Mouse (Mus musculus) heart, adult 9 months (tissue): ENCODE results near the gene Atp1a4.
"Not testable (repeated sequence)": the region's sequence is repeated elsewhere in the genome, so short reads cannot be mapped to it uniquely, and the experiment has no call there.

Source experiments
- DNase-seq, 2 experiments: peaks; one replicate each; pipeline ENCODE4 v3.0.0; 2022; ENCODE audit warnings: low spot score in 2 of 2

Gene Atp1a4

DNA sequence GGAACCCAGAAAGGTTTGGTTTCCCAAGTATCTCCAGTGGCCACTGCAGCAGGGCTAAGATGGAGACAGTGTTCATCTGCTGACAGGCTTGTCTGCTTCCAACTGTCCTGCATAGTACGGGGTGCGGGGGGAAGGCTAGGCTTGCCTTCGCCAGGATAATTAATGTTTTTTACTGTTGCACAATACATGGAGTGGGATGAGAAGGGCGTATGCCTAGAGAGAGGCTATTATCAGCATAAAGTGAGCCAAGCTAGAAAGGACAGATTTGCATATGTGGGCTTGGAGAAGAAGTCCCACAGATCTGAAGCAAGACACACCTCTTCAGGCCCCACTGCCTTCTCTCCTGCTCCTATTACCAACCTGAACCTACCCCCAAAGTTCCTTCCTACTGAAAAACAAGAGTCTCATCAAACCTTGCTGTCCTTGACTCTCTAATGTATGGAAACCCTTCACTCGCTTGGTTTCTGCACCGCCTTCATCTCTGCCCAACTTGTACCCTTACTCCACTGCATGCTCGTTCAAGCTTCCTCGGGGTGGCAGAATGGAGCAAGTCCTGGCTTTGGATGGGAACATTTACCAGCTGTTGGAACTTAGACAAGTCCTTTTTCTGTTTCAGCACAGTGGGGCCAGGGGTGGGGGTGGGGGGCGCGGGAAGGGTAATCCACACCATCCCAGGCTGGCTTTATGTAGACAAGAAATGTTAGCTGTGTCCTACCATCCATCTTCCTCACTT, 23.5 kb upstream of the Atp1a4 start:
- DNase-seq, result peak; percentile 58 to 59

DNA sequence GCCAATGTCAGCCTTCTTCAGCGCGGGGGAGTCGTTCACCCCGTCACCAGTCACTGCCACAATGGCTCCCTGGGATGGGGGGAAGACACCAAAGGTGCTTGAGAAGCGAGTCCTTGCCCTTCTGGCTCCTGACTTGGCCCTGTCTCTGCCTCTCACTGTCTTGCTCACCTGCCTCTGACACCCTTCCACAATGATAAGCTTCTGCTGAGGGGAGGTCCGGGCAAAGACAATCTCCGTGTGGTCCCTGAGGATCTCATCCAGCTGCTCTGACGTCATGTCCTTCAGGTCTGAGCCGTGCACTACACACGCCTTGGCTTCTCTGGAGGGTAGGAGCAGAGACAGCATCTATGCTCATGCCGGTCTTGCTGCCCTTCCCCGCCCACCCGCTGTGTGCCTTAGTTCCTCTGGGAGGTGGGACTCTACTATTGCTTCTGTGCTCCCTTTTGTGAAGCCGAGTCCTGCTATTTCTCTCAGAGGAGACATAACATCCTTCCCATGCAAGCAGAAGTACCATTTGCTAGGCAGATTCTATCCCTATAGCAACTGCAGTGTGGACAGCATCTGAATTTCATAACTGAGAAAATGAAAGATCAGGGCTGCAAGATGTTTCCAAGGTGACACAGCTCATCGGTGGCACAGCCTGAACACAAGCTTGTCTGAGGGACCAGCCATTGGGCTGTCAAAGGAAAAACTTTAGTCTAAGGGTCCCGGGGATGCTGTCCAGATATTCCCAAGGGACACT, 21.7 kb upstream of the Atp1a4 start:
- DNase-seq, result no peak

DNA sequence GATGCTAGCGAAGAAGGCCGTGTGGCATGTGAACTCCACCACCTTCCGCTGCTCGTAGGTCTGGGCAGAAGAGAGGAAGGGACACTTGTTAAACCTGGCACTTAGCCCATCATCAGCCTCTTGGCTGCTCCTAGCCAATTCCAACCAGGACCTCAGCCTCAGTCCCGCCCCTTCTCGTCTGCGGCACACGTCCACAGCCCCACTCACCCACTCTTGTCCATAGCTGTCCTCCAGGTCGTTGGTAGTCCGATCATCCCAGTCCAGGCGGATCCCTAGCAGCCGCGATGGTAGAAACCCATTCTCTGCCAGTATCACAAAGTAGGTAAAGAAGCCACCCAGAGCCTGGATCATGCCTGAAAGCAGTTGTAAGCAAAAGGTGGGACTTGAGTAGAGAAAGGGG, 20.1 kb upstream of the Atp1a4 start:
- DNase-seq, result no peak

DNA sequence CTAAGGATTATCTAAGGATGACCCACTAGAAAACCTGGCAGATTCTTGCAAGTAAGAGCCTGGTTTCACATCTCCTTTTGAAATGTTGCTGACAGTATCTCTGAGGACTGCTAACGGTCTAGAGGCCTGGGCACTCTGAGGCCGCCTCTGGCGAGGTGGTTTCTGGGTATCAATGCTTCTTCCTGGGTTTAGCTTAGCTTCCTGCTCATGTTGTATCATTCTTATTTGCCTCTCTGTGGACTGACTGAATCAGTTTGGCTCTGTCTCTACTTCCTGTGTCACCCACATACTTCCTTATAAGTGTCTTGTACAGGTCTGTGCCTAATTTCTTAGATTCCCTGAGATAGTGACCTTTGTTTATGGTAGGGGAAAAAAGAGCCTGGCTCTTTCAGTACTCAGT, 19.0 kb upstream of the Atp1a4 start:
- peak in 1 of 2 experiments; percentile 57 for DNase-seq

DNA sequence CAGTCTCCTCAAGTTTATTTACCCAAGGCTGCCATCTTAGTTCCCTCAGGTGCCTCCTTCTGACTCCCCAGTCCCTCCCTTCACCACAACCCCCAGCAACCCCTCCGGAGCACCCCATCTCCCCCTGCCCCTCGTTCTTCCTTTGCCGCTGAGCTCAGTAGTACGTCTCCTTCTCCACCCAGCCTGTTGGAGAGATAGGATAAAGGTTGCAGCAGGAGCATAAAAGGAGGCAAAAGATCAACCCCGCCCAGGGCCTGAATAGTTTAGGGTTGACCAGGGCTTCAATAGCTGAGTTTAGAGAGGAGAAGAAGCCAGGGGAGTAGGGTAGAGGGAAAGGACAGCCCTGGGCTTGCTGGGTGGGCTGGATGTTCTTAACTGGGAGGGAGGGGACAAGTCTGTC, 16.3 kb upstream of the Atp1a4 start:
- no peak for DNase-seq

- no peak for DNase-seq
Observed at GRCm38 (mm10) chr1:172274116-172274515, 15.9 kb upstream of the Atp1a4 start.

DNA sequence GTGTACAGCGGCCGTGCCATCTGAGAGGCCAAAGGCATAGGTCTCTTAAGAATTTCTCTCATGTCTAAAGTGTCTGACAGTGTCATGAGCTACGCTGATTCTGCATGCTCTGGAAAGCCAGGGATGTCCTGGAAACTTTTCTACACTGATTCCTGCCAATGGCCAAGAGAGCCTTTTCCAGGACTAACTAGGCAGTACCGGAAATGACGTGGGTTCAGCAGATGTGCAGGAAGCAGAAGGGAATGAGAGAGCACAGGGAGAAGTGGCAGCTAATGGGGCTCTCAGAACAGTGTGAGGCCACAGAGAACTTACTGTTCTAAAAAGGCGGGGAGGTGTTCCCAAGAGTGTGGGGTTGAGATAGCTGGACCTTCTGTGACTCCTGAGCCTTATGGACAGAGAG, 15.2 kb upstream of the Atp1a4 start:
- peak; percentile 71 for DNase-seq

DNA sequence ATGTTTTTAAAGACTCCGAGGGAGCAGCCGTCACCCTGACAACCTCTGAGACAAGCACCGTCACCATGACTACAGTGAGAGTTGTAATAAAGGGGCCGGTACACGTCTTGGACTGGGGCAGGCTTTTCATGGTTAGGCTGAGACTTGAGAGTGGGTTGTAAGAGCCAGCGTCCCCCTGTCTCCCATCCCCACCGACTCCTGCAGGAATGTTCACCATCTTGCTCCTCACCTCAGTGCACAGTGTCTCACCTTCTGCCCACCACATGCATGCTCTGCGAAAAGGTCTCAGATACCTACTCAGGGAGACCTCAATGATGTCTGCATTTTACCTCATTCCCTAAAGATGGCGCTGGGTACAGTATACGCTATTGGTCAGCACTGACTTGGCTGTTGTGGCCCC, 13.6 kb upstream of the Atp1a4 start:
- no peak for DNase-seq

GRCm38 (mm10) chr1:172271208-172271607, 13.0 kb upstream of the Atp1a4 start:
- DNase-seq, result no peak

GRCm38 (mm10) chr1:172261477-172262078, 3.4 kb upstream of the Atp1a4 start, which contains the start of gene Igsf8:
TSS of gene Igsf8 (plus strand) at chr1:172261641.
- no peak for DNase-seq

DNA sequence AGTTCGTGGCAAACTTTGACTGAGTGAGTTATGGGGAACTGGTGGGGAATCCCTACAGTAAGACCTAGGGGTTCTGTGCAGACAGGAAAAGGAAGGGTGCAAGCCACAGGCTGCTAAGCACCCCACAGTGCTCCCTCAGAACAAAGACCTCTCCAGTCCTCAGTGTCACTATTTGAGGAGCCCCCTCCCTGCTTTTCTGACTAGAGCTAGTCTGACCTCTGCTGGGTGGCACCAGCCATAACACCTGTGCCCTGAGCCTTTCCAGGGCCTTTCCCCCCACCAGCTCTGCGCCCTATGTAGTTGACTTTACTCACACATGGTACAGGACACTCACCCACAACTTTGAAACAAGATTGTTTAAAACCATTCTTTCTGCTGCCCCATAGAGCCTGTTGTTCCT, 10.5 kb downstream of the Atp1a4 start:
- no peak for DNase-seq

- no peak for DNase-seq
Observed at GRCm38 (mm10) chr1:172247216-172247615, 11.0 kb downstream of the Atp1a4 start.

DNA sequence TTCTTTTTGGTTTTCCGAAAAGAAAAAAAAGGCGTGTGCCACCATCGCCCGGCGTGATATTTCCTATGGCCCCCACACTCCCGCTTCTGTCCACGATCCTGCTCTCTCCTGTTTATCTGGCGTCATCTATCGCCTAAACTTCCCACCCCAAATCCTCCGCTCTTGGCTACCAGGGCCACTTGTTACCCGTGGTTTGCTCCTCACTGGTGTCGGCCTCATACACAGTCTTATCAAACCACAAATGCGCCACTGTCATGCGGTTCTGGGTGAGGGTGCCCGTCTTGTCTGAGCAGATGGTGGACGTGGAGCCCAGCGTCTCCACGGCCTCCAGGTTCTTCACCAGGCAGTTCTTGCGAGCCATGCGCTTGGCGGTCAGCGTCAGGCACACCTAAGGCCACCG, 13.6 kb downstream of the Atp1a4 start:
- not testable (repeated sequence) for DNase-seq

DNA sequence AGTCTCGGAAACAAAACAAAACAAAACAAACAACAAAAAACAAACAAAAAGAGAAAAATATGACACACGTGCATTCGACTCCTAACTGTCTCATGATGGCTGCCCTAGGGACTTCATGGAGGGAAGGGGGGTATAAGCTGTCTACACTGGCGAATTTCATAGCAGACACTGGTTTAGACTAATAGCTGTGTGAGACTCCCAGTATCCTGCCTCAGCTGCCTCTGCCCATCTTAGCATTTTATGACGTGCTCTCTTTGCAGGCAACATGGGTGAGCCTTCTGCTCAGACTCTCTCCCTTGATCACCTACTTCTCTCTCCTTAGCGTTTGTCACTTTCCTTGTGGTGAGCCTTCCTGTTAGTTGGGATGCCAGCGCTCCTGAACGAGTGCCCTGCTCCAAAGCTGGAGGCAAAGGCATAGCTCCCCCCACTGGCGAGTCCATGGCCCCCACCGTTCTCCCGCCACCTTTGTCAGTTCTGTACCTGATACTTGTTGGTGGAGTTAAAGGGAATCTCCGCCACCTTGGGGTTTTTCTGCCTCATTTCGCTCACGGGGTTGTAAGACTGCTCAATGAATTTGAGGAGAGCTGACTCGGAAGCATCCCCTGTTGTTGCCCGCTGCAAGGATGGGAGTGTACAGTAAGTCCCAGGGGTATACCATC, 14.5 kb downstream of the Atp1a4 start:
- DNase-seq, result no peak

GRCm38 (mm10) chr1:172242401-172242800, 15.8 kb downstream of the Atp1a4 start:
- DNase-seq, result peak; percentile 53 to 60

DNA sequence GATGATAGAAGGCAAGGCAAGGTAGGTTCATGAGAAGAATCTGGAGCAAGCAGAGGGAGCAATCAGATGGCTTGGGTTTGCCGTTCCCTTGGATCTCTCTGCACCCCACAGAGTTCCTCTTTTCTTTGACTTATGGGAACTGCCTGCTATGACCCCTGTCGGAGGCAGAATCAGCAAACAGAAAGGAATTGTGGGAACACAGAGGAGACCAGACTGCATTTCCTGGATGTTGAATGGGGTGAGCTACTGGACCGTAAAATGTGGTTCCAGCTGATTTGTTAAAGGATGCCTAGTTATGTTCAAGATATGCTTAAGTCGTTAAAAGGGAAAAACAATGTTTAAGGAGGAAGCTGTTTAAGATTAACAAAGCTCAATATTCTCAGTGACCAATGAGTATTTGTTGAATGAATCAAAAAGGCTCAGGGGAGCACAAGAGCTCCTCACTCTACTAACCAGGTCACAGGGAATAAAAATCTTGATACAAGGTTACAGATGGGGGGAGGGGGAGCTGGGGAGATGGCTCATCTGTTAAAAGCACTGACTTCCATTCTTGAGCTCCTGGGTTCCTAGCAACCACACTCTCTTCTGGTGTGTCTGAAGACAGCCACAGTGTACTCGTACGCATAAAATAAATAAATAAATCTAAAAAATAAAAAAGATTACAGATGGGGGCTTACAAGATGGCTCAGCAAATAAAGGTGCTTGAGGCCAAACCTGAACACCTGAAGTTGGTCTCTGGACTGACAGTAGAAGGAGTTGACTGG, 17.1 kb downstream of the Atp1a4 start:
- DNase-seq, result peak in 1 of 2 experiments; percentile 21

GRCm38 (mm10) chr1:172229215-172229614, 29.0 kb downstream of the Atp1a4 start:
- DNase-seq, result no peak

GRCm38 (mm10) chr1:172228209-172228608, 30.0 kb downstream of the Atp1a4 start:
- no peak for DNase-seq

DNA sequence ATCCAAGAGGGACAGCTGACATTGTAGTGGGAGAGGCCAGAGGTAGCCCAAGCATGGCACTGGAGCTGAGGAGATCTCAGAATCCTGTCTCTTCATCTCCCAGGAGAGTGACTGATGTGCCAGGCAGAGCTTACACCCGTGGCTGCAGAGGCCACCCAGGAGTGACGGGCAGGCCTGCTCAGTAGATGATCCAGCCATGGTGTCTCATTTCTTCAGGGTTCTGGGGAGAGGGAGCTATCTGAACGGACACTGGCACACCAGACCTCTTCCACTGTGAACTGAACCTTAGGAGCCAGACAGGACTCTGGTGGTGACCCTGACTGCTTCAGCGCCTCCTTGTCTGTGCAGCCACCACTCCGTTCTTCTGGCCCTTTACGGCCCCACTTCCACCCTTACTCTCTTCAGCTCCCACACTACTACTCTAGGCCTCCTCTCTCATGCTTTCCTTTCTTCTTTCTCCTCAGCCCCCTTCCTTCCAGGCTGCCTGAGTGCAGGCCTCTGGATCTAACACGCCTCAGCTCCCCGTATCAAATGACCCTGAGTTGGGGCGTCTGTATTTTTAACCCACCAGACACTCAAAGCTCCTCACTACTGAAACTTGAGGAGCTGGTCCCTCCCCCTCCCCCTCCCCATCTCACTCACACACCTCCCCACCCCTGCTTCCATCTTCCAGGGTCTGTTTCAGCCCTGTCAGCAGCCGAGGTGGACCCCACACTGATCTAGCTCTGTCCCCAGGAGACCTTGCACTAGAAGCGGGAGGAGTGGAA, 36.7 kb downstream of the Atp1a4 start:
- DNase-seq, result no peak

- peak; percentile 91 to 92 for DNase-seq
Observed at GRCm38 (mm10) chr1:172220414-172220813, 37.8 kb downstream of the Atp1a4 start.
